Mouse (Mus musculus): Measurements from ENCODE around the gene Gm10477.
"Not testable (repeated sequence)": the region's sequence is repeated elsewhere in the genome, so short reads cannot be mapped to it uniquely, and the experiment has no call there.

The Gm10477 gene

GRCm38 (mm10) chrX:56524442-56524841 lies at the start of gene Gm10477:
TSS of gene Gm10477 (plus strand) at chrX:56524742.
- DNase-seq (ENCODE audit: low read depth, low spot score): not testable (repeated sequence)

- no peak for DNase-seq (ENCODE audit: low read depth, low spot score)
These were observed 47.0 kb upstream of the Gm10477 start for GRCm38 (mm10) chrX:56477553-56477952.

GRCm38 (mm10) chrX:56481906-56482305 lies 42.6 kb upstream of the Gm10477 start:
- DNase-seq (ENCODE audit: low read depth, low spot score): no peak

GRCm38 (mm10) chrX:56489758-56490157 lies 34.8 kb upstream of the Gm10477 start:
- DNase-seq (ENCODE audit: low read depth, low spot score): peak; percentile 54

- DNase-seq (ENCODE audit: low read depth, low spot score): no peak
These were observed 27.3 kb upstream of the Gm10477 start for GRCm38 (mm10) chrX:56497241-56497640.

- peak; percentile 11 for DNase-seq (ENCODE audit: low read depth, low spot score)
These were observed 6.7 kb downstream of the Gm10477 start for GRCm38 (mm10) chrX:56531266-56531665.

GRCm38 (mm10) chrX:56537162-56537561 lies 12.6 kb downstream of the Gm10477 start:
- DNase-seq (ENCODE audit: low read depth, low spot score): peak; percentile 6

- DNase-seq (ENCODE audit: low read depth, low spot score): no peak
These were observed 25.0 kb downstream of the Gm10477 start, which contains the start of gene Gm648 for GRCm38 (mm10) chrX:56549506-56549905. TSS of gene Gm648 (minus strand) at chrX:56549606.

GRCm38 (mm10) chrX:56553584-56553983 lies 29.0 kb downstream of the Gm10477 start:
- DNase-seq (ENCODE audit: low read depth, low spot score): no peak

- DNase-seq (ENCODE audit: low read depth, low spot score): no peak
These were observed 47.9 kb downstream of the Gm10477 start for GRCm38 (mm10) chrX:56572465-56572864.

Data from retina, postnatal 7 days (tissue).